Mouse (Mus musculus): ENCODE data around the gene Sh2d1b1. TPM values are rescaled to one million over a fixed set of nuclear protein-coding genes. Genes with fewer than 3 reads are reported as not detected.

The Sh2d1b1 gene
- total RNA-seq, 2 experiments from 2014 or later = not detected

DNA sequence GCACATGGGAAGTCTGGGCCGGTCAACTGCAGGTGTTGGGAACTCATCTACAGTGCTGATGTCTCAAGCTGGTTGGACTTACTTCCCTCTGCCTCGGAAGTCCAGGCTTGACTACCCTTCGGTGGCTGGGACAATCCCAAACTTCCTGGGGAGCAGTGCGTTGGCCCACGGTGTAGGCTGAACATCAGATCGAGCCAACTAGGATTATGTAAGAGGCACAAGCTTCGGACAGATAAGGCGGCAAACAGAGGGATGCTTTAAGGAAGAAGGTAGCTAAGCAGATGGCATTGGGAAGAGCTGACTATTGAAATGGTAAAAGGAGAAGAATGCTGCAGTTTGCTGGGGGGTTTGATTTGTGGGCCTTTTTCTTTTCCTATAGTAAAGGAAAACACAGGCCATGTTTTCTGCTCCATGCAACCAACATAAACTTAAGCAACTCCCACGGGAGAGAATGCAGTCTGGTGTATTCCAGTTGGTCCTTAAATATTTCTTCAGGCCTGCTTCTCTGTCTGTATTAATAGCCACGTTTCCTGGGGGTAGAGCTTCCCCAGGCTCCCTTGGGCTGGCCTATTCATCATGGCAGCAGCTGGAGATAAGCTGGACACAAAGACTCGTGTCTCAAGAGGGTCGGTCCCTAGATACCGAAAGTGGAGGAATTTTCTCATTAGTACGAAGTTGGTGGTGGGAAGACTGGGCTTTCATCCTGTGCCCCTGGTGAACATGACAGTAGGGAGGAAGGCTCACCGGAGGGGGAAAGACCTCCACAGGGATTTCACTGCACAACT lies 17.9 kb downstream of the Sh2d1b1 start:
- DNase-seq (ENCODE audit: extremely low spot score in 1 of 2, low spot score in 2 of 2) = peak in 1 of 2 experiments; percentile 25
- Histone ChIP-seq H3K27ac (peak overlapping the region; percentile 72), H3K4me3 (no peak overlapping the region)
- no peak for TF ChIP-seq CTCF (IDR thresholded peaks at IDR 0.05)
- intact Hi-C loops (cut with DNase I) = loop anchor here (5.0 to 10.0 kb wide), 4 partner anchors 107 to 547 kb away; partner anchors contain the start of gene Nos1ap

DNA sequence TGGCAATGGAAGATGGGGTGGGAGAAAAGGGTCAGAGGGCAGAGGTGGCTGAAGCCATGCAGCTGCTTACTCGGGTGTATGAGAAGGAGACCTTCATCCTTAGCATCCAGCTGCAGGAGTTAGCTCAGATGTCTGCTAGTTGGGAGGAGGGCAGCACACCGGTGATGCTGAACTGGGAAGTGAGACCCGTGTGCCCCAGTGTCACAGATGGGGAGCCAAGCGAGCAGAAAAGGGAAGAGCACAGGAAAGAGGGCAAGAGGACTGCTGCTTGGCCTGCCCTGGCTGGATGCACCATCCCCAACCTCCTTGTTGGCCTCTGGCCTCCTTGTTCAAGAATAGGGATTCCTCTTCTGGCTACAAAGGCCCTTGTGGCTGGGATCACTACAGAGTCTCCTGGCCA lies 22.4 kb downstream of the Sh2d1b1 start:
- intact Hi-C loops (cut with DNase I) = loop anchor here (5.0 to 10.0 kb wide), 2 partner anchors 103 to 285 kb away; partner anchors contain the start of gene Nos1ap
- DNase-seq (ENCODE audit: extremely low spot score in 1 of 2, low spot score in 2 of 2) = no peak
- no peak overlapping the region for H3K4me3 ChIP-seq
- 0 out of 2 replicates have a peak overlapping the region, but pooled peaks have one; percentile 13 for H3K27ac ChIP-seq
- TF ChIP-seq CTCF (IDR thresholded peaks at IDR 0.05) = no peak

DNA sequence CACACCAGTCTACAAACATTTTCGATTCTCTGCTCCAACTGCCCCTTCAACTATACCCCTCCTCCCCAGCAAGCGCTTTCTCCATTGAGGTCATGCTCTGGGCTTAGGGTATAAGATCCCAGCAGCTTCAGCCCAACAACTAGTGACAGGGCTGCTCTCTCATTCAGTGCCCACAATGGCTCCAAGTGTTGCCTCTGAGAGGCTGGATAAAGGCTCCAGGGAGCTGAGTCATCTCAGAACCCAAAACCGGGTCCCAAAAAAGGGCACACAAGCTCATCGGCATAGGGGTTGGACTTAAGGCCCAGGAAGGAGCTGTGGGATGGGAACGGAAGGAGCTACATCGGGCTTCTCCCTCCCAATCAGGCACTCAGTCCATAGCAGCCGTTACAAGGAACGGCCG lies 24.6 kb downstream of the Sh2d1b1 start:
- Histone ChIP-seq H3K4me3 (no peak overlapping the region), H3K27ac (no peak overlapping the region)
- intact Hi-C loops (cut with DNase I) = no loop called here
- no peak for TF ChIP-seq CTCF (IDR thresholded peaks at IDR 0.05)
- no peak for DNase-seq (ENCODE audit: extremely low spot score in 1 of 2, low spot score in 2 of 2)

DNA sequence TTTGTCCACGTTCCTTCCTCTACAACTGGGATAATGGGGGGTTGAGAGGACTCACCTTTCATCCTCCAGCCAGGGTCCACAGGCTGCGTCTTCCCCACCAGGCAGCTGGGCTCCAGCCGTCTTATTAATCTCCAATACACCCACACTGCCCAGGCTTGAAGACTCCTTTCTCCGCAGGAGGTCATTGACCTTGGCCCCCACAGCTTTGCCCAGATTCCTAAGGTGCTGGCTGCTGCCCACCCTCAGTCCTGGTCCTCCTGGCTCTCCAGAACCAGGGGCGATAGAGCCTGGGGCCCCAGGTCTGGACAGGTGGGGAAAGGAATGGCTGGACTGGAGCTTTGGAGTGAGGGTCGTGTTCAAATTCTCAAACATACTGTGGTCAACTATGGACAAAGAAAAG lies 25.3 kb downstream of the Sh2d1b1 start:
- intact Hi-C loops (cut with DNase I) = no loop called here
- no peak for DNase-seq (ENCODE audit: extremely low spot score in 1 of 2, low spot score in 2 of 2)
- no peak for TF ChIP-seq CTCF (IDR thresholded peaks at IDR 0.05)
- H3K4me3 ChIP-seq = no peak overlapping the region
- H3K27ac ChIP-seq = no peak overlapping the region

DNA sequence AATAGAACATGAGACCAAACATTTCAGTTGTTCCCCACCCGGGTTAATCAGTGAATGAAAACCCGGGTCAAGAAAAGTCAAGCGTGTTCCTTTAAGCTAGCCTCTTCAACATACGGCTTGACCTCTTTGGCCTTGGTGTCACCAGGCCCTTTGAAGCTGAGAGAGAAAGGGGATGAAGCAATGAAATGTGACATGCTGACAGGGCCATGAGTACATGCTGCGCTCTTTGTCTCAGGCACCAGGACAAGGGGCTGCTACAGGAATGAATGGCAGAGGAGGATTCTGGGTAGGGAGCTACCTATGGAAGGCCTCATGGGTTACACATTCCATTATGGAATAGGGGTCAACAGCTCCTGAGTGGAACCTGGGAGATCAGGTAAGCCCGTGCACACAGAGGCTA lies 26.0 kb downstream of the Sh2d1b1 start:
- Histone ChIP-seq H3K27ac (no peak overlapping the region), H3K4me3 (no peak overlapping the region)
- intact Hi-C loops (cut with DNase I) = no loop called here
- no peak for TF ChIP-seq CTCF (IDR thresholded peaks at IDR 0.05)
- no peak for DNase-seq (ENCODE audit: extremely low spot score in 1 of 2, low spot score in 2 of 2)

DNA sequence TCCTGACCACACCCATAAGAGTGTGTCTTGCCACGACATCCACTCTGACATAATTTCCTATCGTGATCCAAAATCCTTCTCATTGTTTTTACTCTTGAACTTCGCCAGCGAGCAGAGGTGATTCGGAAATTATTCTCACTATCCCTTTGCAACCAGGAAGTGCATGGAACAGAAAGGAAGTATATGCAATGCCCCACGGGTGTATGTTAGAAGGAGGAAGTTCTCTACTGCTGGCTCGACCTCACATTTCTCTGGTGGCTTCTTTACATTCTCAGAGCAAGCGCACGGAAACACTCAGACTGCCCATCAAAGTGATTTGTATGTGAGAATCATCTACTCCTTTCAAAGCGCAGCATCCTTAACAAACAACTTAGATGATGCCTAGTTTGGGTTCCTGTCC lies 27.9 kb downstream of the Sh2d1b1 start:
- intact Hi-C loops (cut with DNase I) = no loop called here
- no peak overlapping the region for H3K4me3 ChIP-seq

DNA sequence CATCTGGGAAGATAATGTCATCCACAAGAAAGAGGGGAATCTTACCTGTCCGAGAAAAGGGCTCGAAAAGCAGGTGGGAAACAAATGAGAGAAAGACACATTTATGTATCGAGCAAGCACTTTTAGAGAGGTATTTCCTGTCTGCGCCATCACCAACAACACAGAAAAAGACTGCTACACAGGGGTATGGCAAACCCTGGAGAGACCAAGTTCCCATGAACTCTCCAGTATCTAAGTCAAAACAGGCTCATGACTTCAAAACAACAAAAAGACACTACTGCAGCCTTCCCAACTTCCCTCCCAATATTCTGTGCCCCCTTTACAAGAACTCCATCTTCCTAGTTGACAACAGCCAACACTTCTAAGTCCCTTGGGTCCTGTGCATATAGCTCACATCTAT lies 29.1 kb downstream of the Sh2d1b1 start, which contains the start of gene Gm7694:
Gene Gm7694 (minus strand): TSS at position 101 of the 400 bp plus-strand sequence.
- Histone ChIP-seq H3K27ac (no peak within 1 kb of the TSS), H3K4me3 (no peak within 1 kb of the TSS)
- DNase-seq (ENCODE audit: extremely low spot score in 1 of 2, low spot score in 2 of 2) = no peak
- intact Hi-C loops (cut with DNase I) = no loop called here
- no peak for TF ChIP-seq CTCF (IDR thresholded peaks at IDR 0.05)

More for the DNA sequence above, 27.9 kb downstream of the Sh2d1b1 start:
- H3K27ac ChIP-seq = no peak overlapping the region
- TF ChIP-seq CTCF (IDR thresholded peaks at IDR 0.05) = no peak
- no peak for DNase-seq (ENCODE audit: extremely low spot score in 1 of 2, low spot score in 2 of 2)

DNA sequence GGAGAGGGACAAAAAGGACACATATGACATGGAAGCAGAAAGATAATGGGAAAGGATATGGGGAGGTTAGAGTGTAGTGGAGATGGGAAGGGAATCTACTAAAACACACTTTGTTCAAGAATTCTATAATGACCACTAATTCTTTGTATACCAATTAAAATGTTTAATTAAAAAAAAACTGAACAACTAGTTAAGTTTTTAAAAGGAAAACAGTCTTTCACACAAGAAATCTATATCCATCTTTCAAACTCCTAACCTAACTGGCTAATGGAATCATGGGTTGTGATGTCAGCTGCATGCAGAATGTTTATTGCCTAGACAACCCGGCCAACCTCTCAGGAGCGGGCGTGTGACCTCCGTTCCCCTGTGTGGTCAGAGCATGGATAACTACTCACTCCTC lies 31.4 kb downstream of the Sh2d1b1 start, which contains the start of gene Spata46:
Gene Spata46 (plus strand): TSS at position 301 of the 400 bp plus-strand sequence.
- Histone ChIP-seq H3K27ac (no peak within 1 kb of the TSS), H3K4me3 (no peak within 1 kb of the TSS)
- no peak for TF ChIP-seq CTCF (IDR thresholded peaks at IDR 0.05)
- intact Hi-C loops (cut with DNase I) = no loop called here
- DNase-seq (ENCODE audit: extremely low spot score in 1 of 2, low spot score in 2 of 2) = no peak

DNA sequence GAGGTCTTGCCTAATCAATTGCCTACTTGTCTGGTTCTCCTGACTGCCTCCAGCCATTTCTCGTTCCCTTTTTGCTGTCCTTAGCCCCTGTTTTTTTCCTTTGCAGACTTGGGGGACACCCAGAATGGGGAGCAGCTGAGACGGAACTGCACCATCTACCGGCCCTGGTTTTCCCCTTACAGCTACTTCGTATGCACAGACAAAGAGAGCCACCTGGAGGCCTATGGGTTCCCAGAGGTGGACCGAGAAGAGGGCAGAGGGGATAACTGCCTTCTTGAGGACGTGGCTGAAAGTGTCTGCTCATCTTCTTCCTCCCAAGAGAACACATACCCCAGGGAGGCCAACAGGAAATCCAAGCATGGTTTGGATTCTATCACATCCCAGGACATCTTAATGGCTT lies 34.3 kb downstream of the Sh2d1b1 start:
- Histone ChIP-seq H3K4me3 (no peak overlapping the region), H3K27ac (no peak overlapping the region)
- intact Hi-C loops (cut with DNase I) = no loop called here
- no peak for TF ChIP-seq CTCF (IDR thresholded peaks at IDR 0.05)
- no peak for DNase-seq (ENCODE audit: extremely low spot score in 1 of 2, low spot score in 2 of 2)

DNA sequence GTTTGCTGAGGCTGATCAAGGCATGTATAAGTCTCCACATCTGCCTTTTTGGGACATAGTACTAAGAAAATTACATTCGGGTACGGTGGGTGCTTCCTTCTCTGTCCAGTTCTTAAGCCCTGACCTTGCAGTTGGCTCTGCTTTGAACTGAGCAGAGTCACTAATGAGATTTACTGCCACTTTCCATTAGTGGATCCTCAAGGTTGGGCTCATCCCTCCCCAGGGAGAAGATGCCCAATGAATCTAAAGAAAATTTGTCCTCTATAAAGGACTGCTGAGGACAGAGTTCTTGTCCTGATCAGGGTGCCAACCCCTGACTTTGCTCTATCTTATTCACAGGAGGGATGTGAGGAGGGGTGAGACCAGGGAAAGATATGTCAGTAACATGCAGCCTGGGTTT lies 44.9 kb downstream of the Sh2d1b1 start:
- H3K27ac ChIP-seq = no peak overlapping the region
- intact Hi-C loops (cut with DNase I) = no loop called here
- DNase-seq (ENCODE audit: extremely low spot score in 1 of 2, low spot score in 2 of 2) = no peak
- no peak for TF ChIP-seq CTCF (IDR thresholded peaks at IDR 0.05)
- no peak overlapping the region for H3K4me3 ChIP-seq

DNA sequence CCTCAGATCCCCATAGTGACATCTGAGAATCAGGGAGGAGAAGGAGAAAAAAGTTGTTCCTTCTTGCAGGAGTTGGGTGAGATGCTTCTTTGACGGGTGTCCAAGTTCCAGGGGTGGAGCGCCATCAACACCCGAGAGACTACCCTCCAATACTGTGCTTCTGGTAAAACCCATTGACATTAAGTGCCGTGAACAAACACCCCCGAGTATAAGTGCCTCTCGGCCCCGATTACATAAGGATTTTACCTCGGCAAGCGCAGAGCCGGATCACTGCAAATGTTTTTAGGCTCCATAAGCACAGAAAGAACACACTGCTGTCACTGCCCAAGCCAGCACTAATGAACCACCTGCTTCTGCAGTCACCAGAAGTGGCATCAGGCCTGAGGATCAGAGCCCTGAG lies 45.9 kb downstream of the Sh2d1b1 start:
- intact Hi-C loops (cut with DNase I) = no loop called here

DNA sequence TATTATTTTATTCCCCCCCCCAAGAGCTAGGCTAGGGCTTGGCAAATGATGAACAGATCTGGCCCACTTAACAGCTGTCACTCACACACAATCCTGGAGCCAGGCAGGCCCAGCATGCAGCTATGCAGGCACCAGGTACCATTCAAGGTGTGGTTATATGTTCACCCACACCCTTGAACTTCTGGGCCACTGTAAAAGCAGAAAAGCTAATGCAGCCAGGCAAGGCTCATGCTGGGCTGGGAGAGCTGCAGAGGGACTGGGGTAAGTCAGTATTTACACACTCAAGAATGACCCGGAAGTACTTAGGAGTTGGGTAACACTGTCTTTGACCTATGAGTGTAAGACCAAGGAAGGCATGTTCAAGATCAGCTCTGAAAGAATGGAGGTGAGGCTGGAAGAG lies 47.2 kb downstream of the Sh2d1b1 start:
- H3K4me3 ChIP-seq = no peak overlapping the region
- DNase-seq (ENCODE audit: extremely low spot score in 1 of 2, low spot score in 2 of 2) = no peak
- H3K27ac ChIP-seq = no peak overlapping the region
- no peak for TF ChIP-seq CTCF (IDR thresholded peaks at IDR 0.05)
- intact Hi-C loops (cut with DNase I) = no loop called here

More for the DNA sequence above, 45.9 kb downstream of the Sh2d1b1 start:
- no peak for DNase-seq (ENCODE audit: extremely low spot score in 1 of 2, low spot score in 2 of 2)
- no peak overlapping the region for H3K4me3 ChIP-seq
- H3K27ac ChIP-seq = no peak overlapping the region
- no peak for TF ChIP-seq CTCF (IDR thresholded peaks at IDR 0.05)

DNA sequence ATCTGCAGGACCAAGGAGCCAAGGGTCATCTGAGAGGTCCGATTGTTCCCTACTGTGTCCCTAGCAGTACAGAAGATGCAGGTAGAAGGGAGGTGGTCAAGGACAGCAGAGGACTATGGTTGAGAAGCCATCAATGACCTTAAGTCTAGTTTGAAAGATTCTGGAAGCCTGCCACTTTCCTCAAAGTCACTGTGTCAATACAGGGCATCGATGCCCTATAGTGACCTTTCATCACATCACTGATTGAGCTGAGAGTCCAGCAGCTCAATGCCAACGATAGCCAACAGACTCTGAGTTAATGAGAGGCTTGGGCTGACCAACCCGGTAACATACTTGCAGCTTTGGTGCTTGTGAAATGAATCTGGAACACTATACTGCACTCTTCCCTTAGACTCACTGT lies 48.2 kb downstream of the Sh2d1b1 start:
- no peak for TF ChIP-seq CTCF (IDR thresholded peaks at IDR 0.05)
- H3K27ac ChIP-seq = no peak overlapping the region
- H3K4me3 ChIP-seq = no peak overlapping the region
- intact Hi-C loops (cut with DNase I) = no loop called here
- DNase-seq (ENCODE audit: extremely low spot score in 1 of 2, low spot score in 2 of 2) = no peak
